9 mouse cellular contexts compared by ENCODE assay signal in the genomic region with DNA sequence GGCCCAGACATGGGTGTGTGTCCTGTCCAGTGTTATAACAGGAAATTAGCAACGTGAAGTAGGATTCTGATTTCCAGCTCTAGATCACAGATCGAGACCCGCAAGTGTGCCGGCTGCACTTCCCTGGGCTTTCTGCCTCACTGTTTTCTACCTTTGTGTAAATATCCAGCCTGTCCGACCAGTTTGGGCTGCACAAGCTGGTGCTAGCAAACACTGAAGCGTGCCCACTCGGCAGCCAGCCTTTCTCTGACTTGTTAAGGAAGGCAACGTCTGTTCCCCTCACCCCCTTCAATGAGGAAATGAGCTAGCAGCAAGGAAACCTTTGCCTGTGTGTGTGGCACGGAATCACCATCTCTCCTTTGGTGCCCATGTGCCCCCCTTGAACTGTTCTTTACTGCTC.
DNase-seq lines count a peak whose midpoint lies in the region; ATAC-seq and TF ChIP-seq lines count a peak whose summit lies in the region.
"Had no signal": no experiment of that assay in that cellular context is flagged by ENCODE, and none has a peak within 500 bp of the region (broad histone marks: within the 10 kb centered on the region; RNA-seq: fewer than 3 reads in every experiment).

No protein-coding gene starts in this region.

- peak overlapping the region; percentile 88 for H3K27ac ChIP-seq in stomach, postnatal 0 days (replicated peaks)
- no peak overlapping the region for H3K27ac ChIP-seq in liver, postnatal 0 days (ENCODE audit: low read depth)
- no peak overlapping the region for H3K27ac ChIP-seq in hindbrain, embryonic 16.5 days (ENCODE audit: low read depth, low read length)

- H3K4me1 ChIP-seq in stomach, postnatal 0 days (replicated peaks; ENCODE audit: control insufficient read depth, insufficient read depth), result peaks cover 2% of the 10 kb centered on the region; the same call in 1 of the 2 replicates
- peaks cover 10% of the 10 kb centered on the region; the same call in 1 of the 2 replicates for H3K4me1 ChIP-seq in liver, postnatal 0 days (ENCODE audit: insufficient read depth)
- no peaks in the 10 kb centered on the region for H3K4me1 ChIP-seq in hindbrain, embryonic 16.5 days (ENCODE audit: control insufficient read depth, insufficient read depth, low read depth, low read length)

- TF ChIP-seq CTCF in stomach, postnatal 0 days (IDR thresholded peaks at IDR 0.05; ENCODE audit: low read depth), result no peak
- no peak for TF ChIP-seq CTCF in liver, postnatal 0 days (IDR thresholded peaks at IDR 0.05; ENCODE audit: low read depth)

- H3K27me3 ChIP-seq in stomach, postnatal 0 days (ENCODE audit: control insufficient read depth, insufficient read depth, low read length), result no peaks in the 10 kb centered on the region
- no peaks in the 10 kb centered on the region for H3K27me3 ChIP-seq in liver, postnatal 0 days (ENCODE audit: insufficient read depth, low read length)
- no peaks in the 10 kb centered on the region for H3K27me3 ChIP-seq in hindbrain, embryonic 16.5 days (replicated peaks; ENCODE audit: control insufficient read depth, insufficient read depth, low read length)

- H3K4me2 ChIP-seq in stomach, postnatal 0 days (replicated peaks; ENCODE audit: low read depth), result peak overlapping the region; percentile 12; the same call in 1 of the 2 replicates
- no peak overlapping the region for H3K4me2 ChIP-seq in liver, postnatal 0 days (ENCODE audit: low read depth, low read length)
- H3K4me2 ChIP-seq in hindbrain, embryonic 16.5 days (ENCODE audit: low read length), result no peak overlapping the region

- peak; percentile 82 for TF ChIP-seq EP300 in stomach, postnatal 0 days (optimal IDR thresholded peaks at IDR 0.05)
- TF ChIP-seq EP300 in liver, postnatal 0 days (IDR thresholded peaks at IDR 0.05; ENCODE audit: low read depth), result no peak

- DNase-seq in frontal cortex, postnatal 14 days (ENCODE audit: low spot score in 2 of 2), result no peak
- peak; percentile 78 for DNase-seq in fat pad, adult 2 months (ENCODE audit: extremely low read depth, low read depth, low spot score)
- DNase-seq in kidney, postnatal 4 days, result peak; percentile 55 to 69
- DNase-seq in stomach, postnatal 0 days (ENCODE audit: low spot score), result peak; percentile 88
- DNase-seq in liver, postnatal 0 days, result no peak
- DNase-seq in cerebellum, postnatal 25 days, result no peak

- H3K9ac ChIP-seq in stomach, postnatal 0 days (ENCODE audit: low read length), result no peak overlapping the region
- no peak overlapping the region for H3K9ac ChIP-seq in liver, postnatal 0 days (replicated peaks)
- no peak overlapping the region for H3K9ac ChIP-seq in hindbrain, embryonic 16.5 days (ENCODE audit: low read depth, low read length)

- H3K36me3 ChIP-seq in stomach, postnatal 0 days (ENCODE audit: control insufficient read depth, insufficient read depth, low read length), result peaks cover 15% of the 10 kb centered on the region
- H3K36me3 ChIP-seq in liver, postnatal 0 days (replicated peaks; ENCODE audit: insufficient read depth, low read length), result peaks cover 71% of the 10 kb centered on the region
- no peaks in the 10 kb centered on the region for H3K36me3 ChIP-seq in hindbrain, embryonic 16.5 days (ENCODE audit: control insufficient read depth, insufficient read depth, low read length)

- H3K4me3 ChIP-seq in stomach, postnatal 0 days (ENCODE audit: low read depth, low read length), result no peak overlapping the region
- H3K4me3 ChIP-seq in liver, postnatal 0 days (ENCODE audit: low read depth, low read length), result no peak overlapping the region
- no peak overlapping the region for H3K4me3 ChIP-seq in hindbrain, embryonic 16.5 days (ENCODE audit: low read length)
- H3K4me3 ChIP-seq: myocyte had no signal

- ATAC-seq in frontal cortex, adult (ENCODE audit: low TSS enrichment), result peak; percentile 69
- ATAC-seq in stomach, postnatal 0 days (ENCODE audit: low FRiP score, low TSS enrichment), result peak; percentile 86
- ATAC-seq in liver, postnatal 0 days, result no peak
- no peak for ATAC-seq in hindbrain, embryonic 16.5 days

- WGBS in stomach, postnatal 0 days, result 53% methylated on average over 9 of the region's 9 CpGs
- WGBS in liver, postnatal 0 days (ENCODE audit: insufficient replicate concordance), result 65% methylated on average over 9 of the region's 9 CpGs
- 87% methylated on average over 9 of the region's 9 CpGs for WGBS in hindbrain, embryonic 16.5 days

- H3K9me3 ChIP-seq in stomach, postnatal 0 days (ENCODE audit: control insufficient read depth, low read length), result no peaks in the 10 kb centered on the region
- no peaks in the 10 kb centered on the region for H3K9me3 ChIP-seq in liver, postnatal 0 days (ENCODE audit: low read length)
- no peaks in the 10 kb centered on the region for H3K9me3 ChIP-seq in hindbrain, embryonic 16.5 days (ENCODE audit: control insufficient read depth, low read length)

Comparison
In these comparisons a context has a peak if more than half of its experiments do, and no peak if none do; other contexts are left out.
1. ATAC-seq: peak in frontal cortex, adult (single experiment) and stomach, postnatal 0 days (single experiment); none in liver, postnatal 0 days (single experiment) and hindbrain, embryonic 16.5 days (single experiment).
2. DNase-seq: peak in fat pad, adult 2 months (single experiment), kidney, postnatal 4 days (2 of 2) and stomach, postnatal 0 days (single experiment); none in frontal cortex, postnatal 14 days (0 of 2), liver, postnatal 0 days (single experiment) and cerebellum, postnatal 25 days (0 of 2).